Mouse (Mus musculus) lung, adult 2 months (tissue): ENCODE results near the gene Mlkl.

Experiments used
- CTCF ChIP-seq: fragments of 200-500 bp; IDR thresholded peaks from 2 replicates; pipeline ENCODE4 v1.5.1; 2011; ENCODE audit warnings: mild to moderate bottlenecking, low read length, control low read depth; ENCODE audit not compliant: insufficient read depth
- POLR2A ChIP-seq: fragments of 200-500 bp; IDR thresholded peaks from 2 replicates; pipeline ENCODE4 v1.6.1; 2011; ENCODE audit warnings: low read depth, mild to moderate bottlenecking, control low read depth, low read length, borderline replicate concordance; ENCODE audit errors: extremely low read depth

GRCm38 (mm10) chr8:111375192-111375591, 37.2 kb upstream of the Mlkl start:
- no peak for TF ChIP-seq CTCF
- TF ChIP-seq POLR2A: no peak
